Mouse (Mus musculus): ENCODE measurements around the gene Hscb.

GRCm38 (mm10) chr5:110806154-110806553 is 33.4 kb downstream of the Hscb start:
- TF ChIP-seq TCF3 (IDR thresholded peaks at IDR 0.05; ENCODE audit: insufficient read length, low read depth) (no peak), TCF12 (IDR thresholded peaks at IDR 0.05; ENCODE audit: insufficient read depth, poor library complexity, severe bottlenecking) (no peak), POLR2A (IDR thresholded peaks at IDR 0.05; ENCODE audit: insufficient read length, low read depth) (no peak), MAX (IDR thresholded peaks at IDR 0.05; ENCODE audit: low read depth) (no peak)

Data from myocyte (in vitro differentiated cells).